ENCODE assay signal across 9 mouse cellular contexts in the genomic region with DNA sequence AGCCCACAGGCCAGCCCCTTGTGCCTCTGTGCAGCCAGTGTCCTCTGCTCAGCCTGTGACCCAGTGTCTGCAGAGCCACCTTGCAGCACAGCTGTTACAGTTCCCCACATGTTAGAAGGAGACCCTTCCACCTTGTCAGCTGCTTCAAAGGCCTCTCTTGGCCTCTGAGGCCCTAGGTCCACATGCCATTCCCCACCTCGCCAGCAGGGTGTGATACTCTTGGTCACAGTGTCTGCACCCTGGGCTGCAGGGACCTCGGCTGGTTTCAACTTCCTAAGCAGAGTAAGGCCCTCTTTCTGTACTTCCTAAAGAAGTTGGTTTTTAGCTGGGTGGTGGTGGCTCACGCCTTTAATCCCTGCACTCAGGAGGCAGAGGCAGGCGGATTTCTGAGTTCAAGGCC. TPM values are rescaled to one million over a fixed set of nuclear protein-coding genes. Genes with fewer than 3 reads are reported as not detected.
A peak's percentile ranks its signal among the peaks of the same experiment; 100 is the strongest.
DNase-seq lines count a peak whose midpoint lies in the region; ATAC-seq lines count a peak whose summit lies in the region.
"Had no signal": no experiment of that assay in that cellular context is flagged by ENCODE, and none has a peak within 500 bp of the region (broad histone marks: within the 10 kb centered on the region; RNA-seq: fewer than 3 reads in every experiment).

No protein-coding gene starts in this region.

- H3K27ac ChIP-seq in limb, embryonic 10.5 days, result no peak overlapping the region
- H3K27ac ChIP-seq in hindbrain, embryonic 10.5 days, result no peak overlapping the region

- H3K36me3 ChIP-seq in limb, embryonic 10.5 days, result peaks cover 8% of the 10 kb centered on the region; the same call in 1 of the 2 replicates
- H3K36me3 ChIP-seq in hindbrain, embryonic 10.5 days, result peaks cover 13% of the 10 kb centered on the region

- no peaks in the 10 kb centered on the region for H3K9me3 ChIP-seq in limb, embryonic 10.5 days (replicated peaks)
- H3K9me3 ChIP-seq in hindbrain, embryonic 10.5 days, result no peaks in the 10 kb centered on the region

- H3K27me3 ChIP-seq in limb, embryonic 10.5 days (ENCODE audit: low read depth, poor library complexity, severe bottlenecking), result no peaks in the 10 kb centered on the region
- no peaks in the 10 kb centered on the region for H3K27me3 ChIP-seq in hindbrain, embryonic 10.5 days (ENCODE audit: insufficient read depth, poor library complexity, severe bottlenecking)

- H3K4me3 ChIP-seq in limb, embryonic 10.5 days, result no peak overlapping the region
- H3K4me3 ChIP-seq in hindbrain, embryonic 10.5 days, result no peak overlapping the region

- DNase-seq in cerebellum, postnatal 25 days, result peak; percentile 32 to 58
- peak; percentile 52 for DNase-seq in urinary bladder, postnatal 14 days (ENCODE audit: low spot score)
- DNase-seq in urinary bladder, adult 18-20 months (ENCODE audit: low spot score in 2 of 2), result no peak
- peak; percentile 51 for DNase-seq in limb, embryonic 10.5 days (ENCODE audit: low spot score)
- peak; percentile 62 for DNase-seq in retina, embryonic 14.5 days (ENCODE audit: low spot score)
- DNase-seq in layer of hippocampus, adult 18-20 months (ENCODE audit: low spot score in 2 of 2), result no peak
- DNase-seq in hindbrain, embryonic 10.5 days (ENCODE audit: low spot score), result no peak

- no peak for ATAC-seq in cerebellum, adult (ENCODE audit: insufficient number of reproducible peaks, low FRiP score, low TSS enrichment)

- peaks cover 6% of the 10 kb centered on the region for H3K4me1 ChIP-seq in limb, embryonic 10.5 days
- peaks cover 34% of the 10 kb centered on the region for H3K4me1 ChIP-seq in hindbrain, embryonic 10.5 days (replicated peaks)

- 60% methylated on average over 4 of the region's 4 CpGs for WGBS in limb, embryonic 10.5 days
- WGBS in hindbrain, embryonic 10.5 days, result 60% methylated on average over 4 of the region's 4 CpGs

RNA-seq across cellular contexts. Expression of gene Kdm4b, which starts 13.0 kb away (rescaled TPM):
- polyA plus RNA-seq in limb, embryonic 10.5 days (2016; fragmentation: Nextera tagmentation; extraction: Ambion mirVana), result 37.7 and 46.8 TPM in 2 replicates
- total RNA-seq in layer of hippocampus, adult 18-20 months (2021), result 10 to 100 TPM; 77.3 to 83.1 TPM
- 51.5 and 65.8 TPM in 2 replicates for polyA plus RNA-seq in hindbrain, embryonic 10.5 days (2016; fragmentation: Nextera tagmentation; extraction: Ambion mirVana)

RNA-seq across cellular contexts. Expression of gene Uhrf1, which starts 35.8 kb away (rescaled TPM):
- polyA plus RNA-seq in limb, embryonic 10.5 days (2016; fragmentation: Nextera tagmentation; extraction: Ambion mirVana), result 316 and 336 TPM in 2 replicates
- under 1 TPM; 0.48 to 0.50 TPM for total RNA-seq in layer of hippocampus, adult 18-20 months (2021)
- 196 and 300 TPM in 2 replicates for polyA plus RNA-seq in hindbrain, embryonic 10.5 days (2016; fragmentation: Nextera tagmentation; extraction: Ambion mirVana)

RNA-seq across cellular contexts. Expression of gene Arrdc5, which starts 38.8 kb away (rescaled TPM):
- not detected in 2 replicates for polyA plus RNA-seq in limb, embryonic 10.5 days (2016; fragmentation: Nextera tagmentation; extraction: Ambion mirVana)
- not detected for total RNA-seq in layer of hippocampus, adult 18-20 months (2021)
- not detected in 2 replicates for polyA plus RNA-seq in hindbrain, embryonic 10.5 days (2016; fragmentation: Nextera tagmentation; extraction: Ambion mirVana)
- polyA plus RNA-seq: heart, embryonic 14.5 days had no signal

RNA-seq across cellular contexts. Expression of gene Plin3, which starts 46.2 kb away (rescaled TPM):
- 78.2 and 89.7 TPM in 2 replicates for polyA plus RNA-seq in limb, embryonic 10.5 days (2016; fragmentation: Nextera tagmentation; extraction: Ambion mirVana)
- 10 to 100 TPM; 19.1 to 21.8 TPM for total RNA-seq in layer of hippocampus, adult 18-20 months (2021)
- polyA plus RNA-seq in hindbrain, embryonic 10.5 days (2016; fragmentation: Nextera tagmentation; extraction: Ambion mirVana), result 50.9 and 61.6 TPM in 2 replicates

Comparison
In these comparisons a context has a peak if more than half of its experiments do, and no peak if none do; other contexts are left out.
1. DNase-seq: peak in cerebellum, postnatal 25 days (2 of 2), urinary bladder, postnatal 14 days (single experiment), limb, embryonic 10.5 days (single experiment) and retina, embryonic 14.5 days (single experiment); none in urinary bladder, adult 18-20 months (0 of 2), layer of hippocampus, adult 18-20 months (0 of 2) and hindbrain, embryonic 10.5 days (single experiment).